Mouse (Mus musculus) cerebellum, postnatal 10 days (tissue): ENCODE results near the gene Loxl1.

Experiments used
- DNase-seq, 2 experiments: peaks; one replicate each; pipeline ENCODE4 v3.0.0; 2021; ENCODE audit warnings: mixed read lengths in 2 of 2

Gene Loxl1

GRCm38 (mm10) chr9:58248746-58249413 lies 64.1 kb downstream of the Loxl1 start:
- no peak for DNase-seq

- peak; percentile 90 to 92 for DNase-seq
Measured at GRCm38 (mm10) chr9:58247064-58247759, 65.8 kb downstream of the Loxl1 start.

GRCm38 (mm10) chr9:58246083-58246591 lies 66.8 kb downstream of the Loxl1 start:
- DNase-seq, result no peak

- DNase-seq, result no peak
Measured at GRCm38 (mm10) chr9:58243696-58244095, 69.3 kb downstream of the Loxl1 start.

GRCm38 (mm10) chr9:58242696-58243095 lies 70.3 kb downstream of the Loxl1 start:
- no peak for DNase-seq

GRCm38 (mm10) chr9:58241780-58242485 lies 71.1 kb downstream of the Loxl1 start:
- peak; percentile 65 for DNase-seq
